Mouse (Mus musculus) monocyte, adult 5-6 weeks (primary cell): ENCODE measurements around the gene Fyn. TPM values are rescaled to one million over a fixed set of nuclear protein-coding genes. Genes with fewer than 3 reads are reported as not detected.

ENCODE experiments used
- ATAC-seq: fragments of 153-309, 156-312 bp; replicated peaks from 2 replicates; pipeline ENCODE4 v1.8.0; 2017; ENCODE audit warnings: mild to moderate bottlenecking; ENCODE audit not compliant: low TSS enrichment, insufficient number of reproducible peaks, severe bottlenecking, poor library complexity, low FRiP score
- total RNA-seq: library from RNA; stranded (forward); fragments of 200-1000, 200-491, 200-594 nt; gene quantifications from 3 replicates; pipeline ENCODE4 v1.2.3, GENCODE M21; 2017

The Fyn gene
- total RNA-seq, 1 experiment from 2014 or later: 255 TPM

GRCm38 (mm10) chr10:39487740-39488415 is 119.2 kb downstream of the Fyn start:
- no peak for ATAC-seq

- no peak for ATAC-seq
Observed at GRCm38 (mm10) chr10:39488542-39488941, 119.9 kb downstream of the Fyn start.

- ATAC-seq: no peak
Observed at GRCm38 (mm10) chr10:39488956-39489355, 120.3 kb downstream of the Fyn start.

- ATAC-seq: no peak
Observed at GRCm38 (mm10) chr10:39490349-39491121, 121.9 kb downstream of the Fyn start.

- ATAC-seq: no peak
Observed at GRCm38 (mm10) chr10:39492146-39492545, 123.5 kb downstream of the Fyn start.

- ATAC-seq: no peak
Observed at GRCm38 (mm10) chr10:39493007-39493406, 124.4 kb downstream of the Fyn start.

GRCm38 (mm10) chr10:39498641-39499040 is 130.0 kb downstream of the Fyn start:
- no peak for ATAC-seq

GRCm38 (mm10) chr10:39501571-39501970 is 132.9 kb downstream of the Fyn start:
- no peak for ATAC-seq

- ATAC-seq: no peak
Observed at GRCm38 (mm10) chr10:39501977-39502706, 133.5 kb downstream of the Fyn start.

- ATAC-seq: no peak
Observed at GRCm38 (mm10) chr10:39503331-39503730, 134.7 kb downstream of the Fyn start.

- no peak for ATAC-seq
Observed at GRCm38 (mm10) chr10:39505007-39505406, 136.4 kb downstream of the Fyn start.

GRCm38 (mm10) chr10:39505621-39506020 is 137.0 kb downstream of the Fyn start:
- ATAC-seq: no peak

- ATAC-seq: no peak
Observed at GRCm38 (mm10) chr10:39506353-39506752, 137.7 kb downstream of the Fyn start.

- ATAC-seq: no peak; the same call in 1 of the 2 replicates
Observed at GRCm38 (mm10) chr10:39506831-39507230, 138.2 kb downstream of the Fyn start.

GRCm38 (mm10) chr10:39508801-39509200 is 140.1 kb downstream of the Fyn start:
- ATAC-seq: no peak

- no peak for ATAC-seq
Observed at GRCm38 (mm10) chr10:39509937-39510336, 141.3 kb downstream of the Fyn start.

GRCm38 (mm10) chr10:39512631-39513314 is 144.1 kb downstream of the Fyn start:
- ATAC-seq: no peak

- ATAC-seq: no peak
Observed at GRCm38 (mm10) chr10:39514916-39515315, 146.3 kb downstream of the Fyn start.

- no peak for ATAC-seq
Observed at GRCm38 (mm10) chr10:39516541-39517133, 148.0 kb downstream of the Fyn start.
